Mouse (Mus musculus): ENCODE data around the gene Ttll5.

DNA sequence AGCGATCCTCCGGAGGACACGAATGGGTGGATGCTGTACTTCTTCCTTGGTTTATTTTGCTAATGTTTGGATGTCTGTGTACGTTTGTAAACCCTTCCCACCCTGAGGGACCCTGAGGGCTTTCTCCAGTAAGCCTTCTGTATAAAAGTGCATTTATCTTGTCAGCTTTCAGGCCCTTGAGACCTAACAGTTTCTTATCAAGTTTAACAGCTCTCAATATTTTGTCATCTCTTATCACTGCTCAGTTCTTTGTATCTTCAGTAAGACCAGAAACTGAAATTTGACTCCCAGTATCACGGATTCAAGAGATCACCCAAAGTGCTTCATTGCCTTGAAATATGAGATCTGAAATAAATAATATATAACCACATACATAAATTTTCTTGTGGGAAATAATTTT lies 206.5 kb downstream of the Ttll5 start:
- TF ChIP-seq POLR2A (IDR thresholded peaks at IDR 0.05; ENCODE audit: low read depth, low read length): no peak
- TF ChIP-seq CTCF (IDR thresholded peaks at IDR 0.05; ENCODE audit: extremely low read depth, insufficient read length, insufficient replicate concordance, low read depth, low read length): no peak

Measured in small intestine, adult 2 months (tissue).